Mouse (Mus musculus): ENCODE data around the gene Fbxo41.
A peak's percentile ranks its signal among the peaks of the same experiment; 100 is the strongest.

Gene Fbxo41

DNA sequence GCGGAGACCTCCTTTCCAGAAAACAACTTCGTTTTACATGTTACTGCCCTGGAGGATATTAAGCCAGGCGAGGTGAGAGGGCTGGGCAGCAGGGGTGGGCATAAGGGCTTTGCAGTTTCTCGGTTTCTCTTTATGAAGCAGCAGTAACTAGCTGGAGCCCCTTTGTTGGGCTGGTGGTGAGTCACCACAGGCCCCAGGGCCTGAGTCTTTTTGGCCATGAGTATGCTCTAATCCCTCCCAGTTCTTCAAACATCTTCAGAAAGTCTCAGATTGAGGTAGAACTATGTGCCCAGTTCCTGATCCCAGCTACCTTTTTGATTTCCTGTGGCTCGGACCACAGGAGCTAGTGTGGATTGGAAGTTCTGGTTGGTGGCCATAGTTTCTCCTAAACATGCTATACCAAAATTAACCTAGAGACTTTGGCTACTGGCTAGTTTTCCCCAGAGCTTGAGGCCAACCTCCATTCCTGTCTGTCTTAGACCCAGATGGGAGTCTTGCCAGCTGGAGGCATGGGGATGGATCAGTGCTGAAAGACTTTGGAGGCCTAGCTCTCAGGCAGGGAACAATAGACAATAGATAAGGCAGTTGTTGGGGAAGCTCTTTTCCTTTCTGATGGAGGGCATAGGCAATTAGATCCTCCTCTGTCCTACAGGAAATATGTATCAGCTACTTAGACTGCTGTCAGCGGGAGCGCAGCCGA, 58.4 kb downstream of the Fbxo41 start:
- no peak for DNase-seq

DNA sequence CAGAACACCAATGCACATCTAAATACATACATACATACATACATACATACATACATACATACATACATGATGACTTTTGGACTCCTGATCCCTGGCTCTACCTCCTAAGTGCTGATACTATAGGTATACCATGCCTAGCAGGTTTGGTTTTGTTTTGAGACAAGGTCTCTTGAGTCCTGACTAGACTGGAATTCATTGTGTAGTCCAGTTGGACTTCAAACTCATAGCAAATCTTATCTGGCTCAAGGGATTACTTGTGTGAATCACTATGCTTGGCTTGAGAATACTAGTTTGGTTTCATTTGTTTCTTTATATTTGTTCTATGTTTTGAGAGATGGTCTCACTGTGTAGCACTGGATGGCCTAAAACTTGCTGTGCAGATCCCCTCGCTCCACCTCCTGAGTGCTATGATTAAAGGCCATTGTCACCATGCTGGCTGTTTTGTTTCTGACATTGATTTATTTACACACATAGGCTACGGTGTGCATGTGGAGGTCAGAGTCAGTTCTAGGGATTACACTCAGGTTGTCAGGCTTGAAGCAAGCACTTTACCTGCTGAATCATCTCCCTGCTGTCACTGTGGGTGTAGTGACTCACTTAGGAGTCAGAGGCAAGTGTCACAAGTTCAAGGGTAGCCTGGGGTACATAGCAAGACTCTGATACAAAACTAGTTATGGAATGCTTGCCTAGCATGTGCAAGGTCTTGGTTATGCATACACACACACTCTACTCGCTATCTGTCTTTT, 59.1 kb downstream of the Fbxo41 start:
- DNase-seq, result no peak

DNA sequence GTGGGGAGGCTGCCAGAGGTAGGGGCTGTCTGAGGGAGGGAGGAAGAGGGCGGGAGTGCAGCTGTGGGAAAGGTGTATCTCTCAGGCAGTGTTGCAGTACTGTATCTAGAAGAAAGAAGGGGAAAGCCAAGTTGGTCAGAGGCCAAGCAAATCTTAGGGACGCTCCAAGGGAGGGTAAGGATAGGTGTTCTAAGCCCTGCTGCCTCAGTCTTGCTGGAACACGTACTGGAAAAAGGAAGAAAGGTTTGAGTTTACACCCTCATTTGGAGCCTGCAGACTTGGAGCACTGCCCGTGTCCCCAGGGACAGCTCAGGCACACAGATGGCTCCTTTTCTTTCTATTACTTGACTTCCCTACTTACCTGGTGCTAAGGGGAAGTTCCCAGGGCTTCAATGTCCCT, 61.7 kb downstream of the Fbxo41 start:
- DNase-seq, result no peak

DNA sequence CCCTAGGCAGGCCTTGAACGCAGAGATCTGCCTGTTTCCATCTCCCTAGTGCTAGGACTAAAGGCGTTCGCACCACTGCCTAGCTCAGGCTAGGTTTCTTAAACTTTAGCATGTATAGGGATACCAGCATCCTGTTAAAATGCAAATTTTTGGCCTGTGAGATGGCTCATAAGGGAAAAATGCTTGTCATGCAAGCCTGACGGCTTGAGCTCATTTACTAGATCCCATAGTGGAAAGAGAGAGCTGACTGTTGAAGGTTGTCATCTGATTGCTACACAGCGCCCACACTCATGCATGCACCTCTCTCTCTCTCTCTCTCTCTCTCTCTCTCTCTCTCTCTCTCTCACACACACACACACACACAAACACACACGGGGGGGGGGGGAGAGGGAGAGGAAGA, 66.2 kb downstream of the Fbxo41 start:
- DNase-seq, result no peak

- DNase-seq, result no peak
These were observed 66.6 kb downstream of the Fbxo41 start for GRCm38 (mm10) chr6:85436204-85436603.

DNA sequence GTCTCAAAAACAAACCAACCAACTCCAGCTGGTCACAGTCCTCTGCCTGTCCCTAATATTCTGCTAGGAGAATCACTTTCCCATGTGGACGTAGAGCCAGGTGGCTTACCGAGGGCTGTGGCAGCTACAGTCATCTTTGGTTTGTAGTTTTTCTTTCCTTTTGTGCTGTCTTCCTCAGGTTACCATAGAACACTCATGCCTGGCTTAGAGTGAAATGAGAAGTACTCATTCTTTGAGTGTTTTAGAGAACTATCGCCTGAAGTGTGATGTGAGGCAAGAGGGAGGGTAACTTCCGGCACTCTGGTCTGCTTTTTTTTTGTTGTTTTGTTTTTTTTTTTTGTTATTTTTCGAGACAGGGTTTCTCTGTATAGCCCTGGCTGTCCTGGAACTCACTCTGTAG, 68.9 kb downstream of the Fbxo41 start:
- DNase-seq, result no peak

GRCm38 (mm10) chr6:85431842-85432431, 70.9 kb downstream of the Fbxo41 start, which contains the start of gene Smyd5:
Gene Smyd5 (plus strand): TSS chr6:85431989.
- DNase-seq, result peak; percentile 83

DNA sequence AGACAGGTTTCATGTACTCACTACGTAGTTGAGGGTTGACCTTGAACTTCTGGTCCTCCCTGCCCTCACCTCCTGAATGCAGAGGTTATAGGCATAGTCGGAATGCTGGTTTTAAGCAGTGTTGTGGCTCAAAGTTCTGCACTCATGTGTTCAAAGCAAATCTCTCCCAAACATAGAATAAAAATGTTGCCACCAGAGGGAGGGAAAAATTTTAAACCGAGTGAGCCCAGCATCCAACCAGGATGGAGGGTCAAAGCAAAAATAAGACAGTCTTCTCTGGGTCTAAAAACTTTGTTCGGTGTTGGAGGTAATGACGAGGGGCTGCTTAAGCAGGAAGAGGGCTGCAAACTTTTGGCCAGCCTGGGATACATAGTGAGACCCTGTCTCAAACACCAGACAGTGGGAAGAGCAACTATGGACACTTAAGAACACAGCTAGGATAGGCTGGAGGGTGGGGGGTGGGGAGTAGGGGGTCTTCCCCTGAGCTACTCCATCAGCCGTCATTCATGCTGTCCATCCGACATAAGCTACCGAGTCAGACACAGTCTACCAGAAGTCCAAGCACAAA, 71.4 kb downstream of the Fbxo41 start:
- no peak for DNase-seq

DNA sequence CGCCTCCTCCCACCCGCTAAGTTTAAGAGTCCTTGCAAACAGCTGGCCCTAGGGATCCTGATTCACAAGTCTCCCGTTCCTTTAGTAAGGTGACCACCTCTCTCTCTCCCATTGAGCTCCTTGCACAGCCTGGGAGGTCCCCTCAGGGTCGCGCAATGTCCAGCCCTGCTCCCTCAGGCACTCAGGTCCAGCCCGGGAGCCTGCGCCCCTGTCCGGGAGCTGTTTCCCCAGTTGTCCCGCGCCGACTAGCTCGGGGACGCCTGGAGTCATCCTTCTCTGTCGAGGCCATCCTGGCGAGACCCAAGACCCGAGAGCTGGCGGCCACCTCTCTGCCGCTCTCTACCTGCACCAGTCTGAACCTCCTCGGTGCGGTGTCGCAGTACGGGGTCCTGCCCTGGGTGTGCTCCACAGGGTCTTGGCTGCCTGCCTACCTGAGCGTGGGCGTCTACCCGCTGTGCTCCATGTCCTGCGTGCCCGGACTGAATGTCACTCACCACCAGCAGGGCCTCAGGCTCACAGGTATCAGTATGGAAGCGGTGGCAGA, 78.9 kb downstream of the Fbxo41 start, which contains the start of gene Noto:
Noto (plus strand) TSS at position 51 of the 544 bp plus-strand sequence.
- no peak for DNase-seq

All from kidney, adult 11 months (tissue).